Mouse (Mus musculus) bone marrow macrophage, adult 2 months (primary cell): ENCODE measurements around the gene Utf1.

Experiments used
- CTCF ChIP-seq: IDR thresholded peaks from 2 replicates; pipeline ENCODE4 v1.5.1; 2012; ENCODE audit warnings: low read depth, mild to moderate bottlenecking, low read length, moderate library complexity
- POLR2A ChIP-seq: IDR thresholded peaks from 2 replicates; pipeline ENCODE4 v1.6.1; 2012; ENCODE audit warnings: mild to moderate bottlenecking, low read depth, low read length, borderline replicate concordance

GRCm38 (mm10) chr7:139937810-139938209 is 5.8 kb upstream of the Utf1 start:
- TF ChIP-seq POLR2A (no peak), CTCF (no peak)
